Mouse (Mus musculus): ENCODE results near the gene BC030867.

Gene BC030867

GRCm38 (mm10) chr11:102217876-102218430, 30.7 kb upstream of the BC030867 start:
- TF ChIP-seq GATA4 (IDR thresholded peaks at IDR 0.05; ENCODE audit: insufficient replicate concordance, low read length), result no peak

- peak; percentile 74; the same call in 1 of the 2 replicates for TF ChIP-seq GATA4 (IDR thresholded peaks at IDR 0.05; ENCODE audit: insufficient replicate concordance, low read length)
Observed at GRCm38 (mm10) chr11:102218783-102219182, 29.9 kb upstream of the BC030867 start.

GRCm38 (mm10) chr11:102219247-102219993, 29.3 kb upstream of the BC030867 start:
- no peak for TF ChIP-seq GATA4 (IDR thresholded peaks at IDR 0.05; ENCODE audit: insufficient replicate concordance, low read length)

- no peak for TF ChIP-seq GATA4 (IDR thresholded peaks at IDR 0.05; ENCODE audit: insufficient replicate concordance, low read length)
Observed at GRCm38 (mm10) chr11:102219994-102220346, 28.7 kb upstream of the BC030867 start.

GRCm38 (mm10) chr11:102220451-102220850, 28.2 kb upstream of the BC030867 start:
- TF ChIP-seq GATA4 (IDR thresholded peaks at IDR 0.05; ENCODE audit: insufficient replicate concordance, low read length), result no peak

- TF ChIP-seq GATA4 (IDR thresholded peaks at IDR 0.05; ENCODE audit: insufficient replicate concordance, low read length), result no peak
Observed at GRCm38 (mm10) chr11:102221243-102221953, 27.3 kb upstream of the BC030867 start.

- no peak for TF ChIP-seq GATA4 (IDR thresholded peaks at IDR 0.05; ENCODE audit: insufficient replicate concordance, low read length)
Observed at GRCm38 (mm10) chr11:102221954-102222351, 26.7 kb upstream of the BC030867 start.

- TF ChIP-seq GATA4 (IDR thresholded peaks at IDR 0.05; ENCODE audit: insufficient replicate concordance, low read length), result no peak
Observed at GRCm38 (mm10) chr11:102223166-102223565, 25.5 kb upstream of the BC030867 start.

- peak; percentile 56; the same call in 1 of the 2 replicates for TF ChIP-seq GATA4 (IDR thresholded peaks at IDR 0.05; ENCODE audit: insufficient replicate concordance, low read length)
Observed at GRCm38 (mm10) chr11:102224686-102225085, 24.0 kb upstream of the BC030867 start.

- no peak for TF ChIP-seq GATA4 (IDR thresholded peaks at IDR 0.05; ENCODE audit: insufficient replicate concordance, low read length)
Observed at GRCm38 (mm10) chr11:102225221-102225620, 23.5 kb upstream of the BC030867 start.

GRCm38 (mm10) chr11:102226067-102226978, 22.4 kb upstream of the BC030867 start:
- TF ChIP-seq GATA4 (IDR thresholded peaks at IDR 0.05; ENCODE audit: insufficient replicate concordance, low read length), result no peak

- no peak for TF ChIP-seq GATA4 (IDR thresholded peaks at IDR 0.05; ENCODE audit: insufficient replicate concordance, low read length)
Observed at GRCm38 (mm10) chr11:102227270-102228190, 21.2 kb upstream of the BC030867 start.

GRCm38 (mm10) chr11:102228191-102228545, 20.5 kb upstream of the BC030867 start:
- no peak for TF ChIP-seq GATA4 (IDR thresholded peaks at IDR 0.05; ENCODE audit: insufficient replicate concordance, low read length)

- no peak for TF ChIP-seq GATA4 (IDR thresholded peaks at IDR 0.05; ENCODE audit: insufficient replicate concordance, low read length)
Observed at GRCm38 (mm10) chr11:102228646-102229268, 19.9 kb upstream of the BC030867 start.

All from liver, adult (tissue).